Mouse (Mus musculus): Measurements from ENCODE around the gene Trpm1. TPM values are rescaled to one million over a fixed set of nuclear protein-coding genes. Genes with fewer than 3 reads are reported as not detected.

The Trpm1 gene
- polyA plus RNA-seq, 2 experiments, result not detected

DNA sequence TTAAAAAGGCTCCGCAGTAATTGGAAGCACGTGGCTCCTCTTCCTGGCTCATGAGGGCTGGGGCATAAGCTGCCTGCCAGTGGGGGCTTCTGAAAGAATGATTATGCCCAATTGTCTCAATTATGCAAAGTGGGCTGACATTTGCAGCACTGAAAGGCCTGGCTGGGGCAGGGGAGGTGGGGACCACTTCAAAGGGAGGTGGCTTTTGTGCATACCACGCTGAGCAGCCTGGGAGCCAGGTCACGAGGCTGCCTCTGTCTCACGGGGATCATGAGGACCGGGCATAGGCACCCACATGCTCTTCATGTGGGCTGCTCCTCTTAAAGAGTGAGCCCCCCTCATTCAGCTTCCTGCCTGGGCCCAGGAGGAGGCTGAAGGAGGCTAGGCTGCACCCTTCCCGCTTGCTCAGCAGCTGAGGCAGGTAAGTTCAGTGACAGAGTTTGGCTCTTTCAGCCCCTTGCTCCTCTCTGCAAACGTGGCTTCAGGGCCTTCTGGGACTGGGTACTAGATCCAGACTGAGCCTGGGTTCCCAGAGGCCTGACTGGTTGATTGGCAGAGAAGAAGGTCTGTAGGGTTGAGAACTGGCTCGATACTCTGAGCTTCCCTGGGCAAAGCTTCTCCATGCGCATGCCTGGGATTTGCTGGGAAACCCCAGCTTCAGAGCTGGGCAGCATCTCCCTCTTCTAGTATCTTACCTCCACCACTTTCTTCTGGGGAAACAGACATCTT, 31.7 kb downstream of the Trpm1 start:
- WGBS (ENCODE audit: insufficient replicate concordance), result 42% methylated on average over 10 of the region's 10 CpGs
- ATAC-seq (ENCODE audit: insufficient read depth), result no peak
- no peak overlapping the region for H3K9ac ChIP-seq (replicated peaks)

DNA sequence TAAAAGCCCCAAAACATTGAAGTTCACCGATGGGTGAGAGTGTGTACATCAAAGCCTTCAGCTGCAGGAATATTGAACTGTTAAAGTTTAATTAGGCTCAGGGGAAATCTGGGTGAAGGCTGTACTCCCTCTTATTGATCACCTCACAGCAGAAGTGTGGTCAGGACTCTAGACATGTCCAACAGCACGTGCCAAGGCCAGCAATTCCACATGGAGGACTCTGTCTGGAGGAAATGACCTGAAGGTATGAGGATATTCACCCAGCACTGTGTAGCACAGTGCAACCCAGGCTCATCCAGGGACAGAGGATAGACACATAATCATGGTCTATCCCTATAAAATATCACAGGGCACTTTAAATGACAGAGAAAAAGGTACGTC, 32.3 kb downstream of the Trpm1 start:
- Histone ChIP-seq H3K27me3 (ENCODE audit: control insufficient read depth, insufficient read depth, low read length) (no peaks in the 10 kb centered on the region), H3K9me3 (ENCODE audit: control insufficient read depth, low read length) (no peaks in the 10 kb centered on the region), H3K4me2 (ENCODE audit: low read depth) (no peak overlapping the region), H3K4me3 (ENCODE audit: insufficient read depth in 1 of 2, low read depth in 2 of 2, low read length in 2 of 2) (no peak overlapping the region), H3K36me3 (replicated peaks; ENCODE audit: control insufficient read depth, insufficient read depth, low read depth) (no peaks in the 10 kb centered on the region), H3K4me1 (replicated peaks; ENCODE audit: control insufficient read depth in 2 of 2, insufficient read depth in 2 of 2, low read length in 1 of 2) (no peaks in the 10 kb centered on the region), H3K27ac (no peak overlapping the region), H3K9ac (replicated peaks) (no peak overlapping the region)
- ATAC-seq (ENCODE audit: insufficient read depth), result no peak
- no peak for DNase-seq (ENCODE audit: low read depth in 3 of 3, low spot score in 3 of 3)
- no peak for TF ChIP-seq EP300 (IDR thresholded peaks at IDR 0.05; ENCODE audit: low read depth)
- no peak for TF ChIP-seq CTCF (IDR thresholded peaks at IDR 0.05; ENCODE audit: low read depth)
- 52% methylated on average over 3 of the region's 3 CpGs for WGBS (ENCODE audit: insufficient replicate concordance)

More for the DNA sequence above, 31.7 kb downstream of the Trpm1 start:
- no peak for DNase-seq (ENCODE audit: low read depth in 3 of 3, low spot score in 3 of 3)
- TF ChIP-seq EP300 (IDR thresholded peaks at IDR 0.05; ENCODE audit: low read depth) (no peak), CTCF (IDR thresholded peaks at IDR 0.05; ENCODE audit: low read depth) (no peak)
- Histone ChIP-seq H3K27ac (no peak overlapping the region), H3K4me2 (ENCODE audit: low read depth) (no peak overlapping the region), H3K27me3 (ENCODE audit: control insufficient read depth, insufficient read depth, low read length) (no peaks in the 10 kb centered on the region), H3K4me1 (replicated peaks; ENCODE audit: control insufficient read depth in 2 of 2, insufficient read depth in 2 of 2, low read length in 1 of 2) (no peaks in the 10 kb centered on the region), H3K36me3 (replicated peaks; ENCODE audit: control insufficient read depth, insufficient read depth, low read depth) (no peaks in the 10 kb centered on the region), H3K4me3 (ENCODE audit: insufficient read depth in 1 of 2, low read depth in 2 of 2, low read length in 2 of 2) (no peak overlapping the region), H3K9me3 (ENCODE audit: control insufficient read depth, low read length) (no peaks in the 10 kb centered on the region)

DNA sequence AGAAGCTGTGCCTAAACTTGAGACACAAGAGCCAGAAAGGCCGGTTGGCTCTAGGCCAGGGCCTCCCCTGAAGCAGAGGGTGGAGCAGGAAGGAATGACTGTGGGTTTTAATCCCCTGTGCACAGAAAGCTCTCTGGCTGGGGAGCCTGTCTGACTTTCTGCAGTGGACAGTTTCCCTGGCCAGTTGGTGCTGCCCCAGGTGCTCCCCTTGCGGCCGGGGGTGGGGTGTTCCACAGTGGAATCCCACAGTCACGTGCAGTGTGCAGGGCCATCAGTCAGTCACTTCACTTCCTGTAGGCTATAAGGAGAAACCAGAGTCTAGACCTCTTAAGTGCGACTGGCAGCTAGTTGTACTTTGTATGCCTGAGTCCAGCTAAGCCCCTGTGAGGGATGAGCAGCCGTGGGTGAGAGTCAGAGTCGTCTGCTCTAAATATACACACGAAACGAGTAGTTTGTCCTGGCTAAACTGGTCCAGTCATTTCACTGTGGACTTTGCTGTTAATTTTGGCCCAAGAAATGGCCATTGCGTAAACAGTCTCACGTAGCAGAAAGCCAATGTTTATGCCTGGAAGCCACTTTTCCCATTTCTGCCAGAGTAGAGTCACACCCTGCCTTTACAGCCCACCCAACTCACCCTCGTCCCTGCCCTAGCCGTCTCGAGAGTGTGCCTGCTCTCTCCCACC, 38.8 kb downstream of the Trpm1 start:
- H3K4me2 ChIP-seq (ENCODE audit: low read depth), result no peak overlapping the region
- WGBS (ENCODE audit: insufficient replicate concordance), result 35% methylated on average over 14 of the region's 14 CpGs
- H3K27ac ChIP-seq, result no peak overlapping the region

DNA sequence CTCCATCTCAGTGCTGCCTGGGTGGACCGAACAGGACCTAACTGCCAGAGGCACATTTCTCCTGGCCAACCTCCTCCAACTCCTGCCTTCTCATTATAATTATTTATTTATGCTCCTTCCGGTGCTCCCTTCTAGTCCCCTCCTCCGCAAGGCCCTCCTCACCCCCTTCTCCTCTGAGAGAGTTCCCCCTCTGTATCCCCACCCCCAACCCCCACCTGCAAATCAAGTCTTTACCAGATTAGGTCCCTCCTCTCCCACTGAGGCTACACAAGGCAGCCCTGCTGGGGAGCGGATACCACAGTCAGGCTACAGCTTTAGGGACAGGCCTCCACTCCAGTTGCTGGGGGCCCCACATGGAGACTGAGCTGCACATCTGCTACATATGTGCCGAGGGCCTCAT, 39.8 kb downstream of the Trpm1 start:
- no peaks in the 10 kb centered on the region for H3K27me3 ChIP-seq (ENCODE audit: control insufficient read depth, insufficient read depth, low read length)
- no peak for ATAC-seq (ENCODE audit: insufficient read depth)
- H3K4me2 ChIP-seq (ENCODE audit: low read depth), result no peak overlapping the region
- peaks cover 0 to 2% of the 10 kb centered on the region in 2 experiments; a peak in 1 of 4 replicates for H3K4me1 ChIP-seq (replicated peaks; ENCODE audit: control insufficient read depth in 2 of 2, insufficient read depth in 2 of 2, low read length in 1 of 2)
- no peaks in the 10 kb centered on the region for H3K36me3 ChIP-seq (replicated peaks; ENCODE audit: control insufficient read depth, insufficient read depth, low read depth)
- H3K9me3 ChIP-seq (ENCODE audit: control insufficient read depth, low read length), result no peaks in the 10 kb centered on the region
- WGBS (ENCODE audit: insufficient replicate concordance), result 65% methylated on average over 5 of the region's 5 CpGs
- no peak for DNase-seq (ENCODE audit: low read depth in 3 of 3, low spot score in 3 of 3)
- no peak overlapping the region for H3K9ac ChIP-seq (replicated peaks)
- no peak overlapping the region for H3K4me3 ChIP-seq (ENCODE audit: insufficient read depth in 1 of 2, low read depth in 2 of 2, low read length in 2 of 2)
- no peak overlapping the region for H3K27ac ChIP-seq
- TF ChIP-seq EP300 (IDR thresholded peaks at IDR 0.05; ENCODE audit: low read depth) (no peak), CTCF (IDR thresholded peaks at IDR 0.05; ENCODE audit: low read depth) (no peak)

More for the DNA sequence above, 38.8 kb downstream of the Trpm1 start:
- DNase-seq (ENCODE audit: low read depth in 3 of 3, low spot score in 3 of 3), result no peak
- H3K4me3 ChIP-seq (ENCODE audit: insufficient read depth in 1 of 2, low read depth in 2 of 2, low read length in 2 of 2), result no peak overlapping the region
- H3K4me1 ChIP-seq (replicated peaks; ENCODE audit: control insufficient read depth in 2 of 2, insufficient read depth in 2 of 2, low read length in 1 of 2), result peaks cover 0 to 2% of the 10 kb centered on the region in 2 experiments; a peak in 1 of 4 replicates
- no peaks in the 10 kb centered on the region for H3K9me3 ChIP-seq (ENCODE audit: control insufficient read depth, low read length)
- no peaks in the 10 kb centered on the region for H3K36me3 ChIP-seq (replicated peaks; ENCODE audit: control insufficient read depth, insufficient read depth, low read depth)
- no peak for ATAC-seq (ENCODE audit: insufficient read depth)
- no peak overlapping the region for H3K9ac ChIP-seq (replicated peaks)
- no peaks in the 10 kb centered on the region for H3K27me3 ChIP-seq (ENCODE audit: control insufficient read depth, insufficient read depth, low read length)
- TF ChIP-seq EP300 (IDR thresholded peaks at IDR 0.05; ENCODE audit: low read depth) (no peak), CTCF (IDR thresholded peaks at IDR 0.05; ENCODE audit: low read depth) (no peak)

DNA sequence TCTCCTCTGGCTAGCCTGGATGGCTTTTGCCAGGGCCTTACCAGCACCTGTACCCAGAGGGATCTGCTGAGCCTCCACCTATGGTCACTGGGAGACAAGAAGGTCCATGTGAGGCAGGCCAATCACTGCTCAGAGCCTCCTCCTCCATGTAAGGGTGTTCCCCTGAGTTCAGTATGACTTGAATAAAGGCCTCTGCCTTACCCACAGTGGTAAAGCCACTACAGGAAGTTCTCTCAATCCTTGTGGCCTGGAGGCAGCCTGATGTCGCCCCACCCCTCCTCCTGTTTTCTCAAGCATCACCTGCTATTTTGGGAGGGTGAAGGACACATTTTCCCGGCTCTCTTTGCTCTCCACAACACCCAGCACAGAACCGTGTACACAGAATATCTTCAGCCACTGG, 42.5 kb downstream of the Trpm1 start:
- DNase-seq (ENCODE audit: low read depth in 3 of 3, low spot score in 3 of 3) (no peak), ATAC-seq (ENCODE audit: insufficient read depth) (no peak)
- Histone ChIP-seq H3K36me3 (replicated peaks; ENCODE audit: control insufficient read depth, insufficient read depth, low read depth) (no peaks in the 10 kb centered on the region), H3K27ac (no peak overlapping the region), H3K4me1 (replicated peaks; ENCODE audit: control insufficient read depth in 2 of 2, insufficient read depth in 2 of 2, low read length in 1 of 2) (peaks cover 0 to 2% of the 10 kb centered on the region in 2 experiments; a peak in 1 of 4 replicates), H3K9me3 (ENCODE audit: control insufficient read depth, low read length) (no peaks in the 10 kb centered on the region), H3K4me2 (ENCODE audit: low read depth) (no peak overlapping the region), H3K9ac (replicated peaks) (no peak overlapping the region), H3K27me3 (ENCODE audit: control insufficient read depth, insufficient read depth, low read length) (no peaks in the 10 kb centered on the region), H3K4me3 (ENCODE audit: insufficient read depth in 1 of 2, low read depth in 2 of 2, low read length in 2 of 2) (no peak overlapping the region)
- TF ChIP-seq EP300 (IDR thresholded peaks at IDR 0.05; ENCODE audit: low read depth), result no peak
- TF ChIP-seq CTCF (IDR thresholded peaks at IDR 0.05; ENCODE audit: low read depth), result no peak
- WGBS (ENCODE audit: insufficient replicate concordance), result 27% methylated on average over 3 of the region's 3 CpGs
